Mouse (Mus musculus) kidney, postnatal 0 days (tissue): ENCODE measurements around the gene Irak2. TPM values are rescaled to one million over a fixed set of nuclear protein-coding genes. Genes with fewer than 3 reads are reported as not detected.

Source experiments
- ATAC-seq: fragments of 200-750 bp; cut with Nextera tagmentation; replicated peaks from 2 replicates; pipeline ENCODE4 v1.8.0; 2017; ENCODE audit warnings: low read depth, moderate number of reproducible peaks, moderate TSS enrichment, moderate library complexity; ENCODE audit not compliant: low FRiP score
- DNase-seq: peaks from one replicate; pipeline ENCODE4 v3.0.0-alpha.2; 2016; ENCODE audit warnings: low spot score
- H3K27ac ChIP-seq: fragments of 300-500 bp; sonication (generic); 2 replicates; pipeline ENCODE4 v1.5.1; 2014; ENCODE audit warnings: mild to moderate bottlenecking
- H3K27me3 ChIP-seq: fragments of 300-500 bp; sonication (generic); 2 replicates; pipeline ENCODE4 v1.6.1; 2014; ENCODE audit warnings: low read length, mixed read lengths; ENCODE audit not compliant: insufficient read depth
- H3K36me3 ChIP-seq: fragments of 300-500 bp; sonication (generic); 2 replicates; pipeline ENCODE4 v1.6.1; 2014; ENCODE audit warnings: low read length, mixed read lengths; ENCODE audit not compliant: insufficient read depth
- H3K4me1 ChIP-seq: fragments of 300-500 bp; sonication (generic); replicated peaks from 2 replicates; pipeline ENCODE4 v1.6.1; 2014; ENCODE audit warnings: antibody characterized with exemption, low read length, mixed read lengths; ENCODE audit not compliant: insufficient read depth
- H3K4me2 ChIP-seq: fragments of 300-500 bp; sonication (generic); 2 replicates; pipeline ENCODE4 v1.6.1; 2014; ENCODE audit warnings: mild to moderate bottlenecking, low read length, moderate library complexity, mixed read lengths
- H3K4me3 ChIP-seq: fragments of 300-500 bp; sonication (generic); replicated peaks from 2 replicates; pipeline ENCODE4 v1.5.1; 2014; ENCODE audit warnings: low read depth, low read length
- H3K9ac ChIP-seq: fragments of 300-500 bp; sonication (generic); 2 replicates; pipeline ENCODE4 v1.6.1; 2014; ENCODE audit warnings: low read depth, low read length
- H3K9me3 ChIP-seq: fragments of 300-500 bp; sonication (generic); replicated peaks from 2 replicates; pipeline ENCODE4 v1.6.1; 2016; ENCODE audit warnings: low read length, inconsistent platforms, mixed read lengths
- CTCF ChIP-seq: IDR thresholded peaks from 2 replicates; pipeline ENCODE4 v1.5.1; 2016; ENCODE audit warnings: antibody characterized with exemption, low read depth, mild to moderate bottlenecking, moderate library complexity
- WGBS: fragments of 180-500 bp; shearing (Covaris S2); extraction: QIAGEN DNeasy Blood & Tissue Kit; methylation state at CpG from one replicate; pipeline ENCODE4 v1.1.7; 2014; 5-methylcytosine and 5-hydroxymethylcytosine counted together
- polyA plus RNA-seq: library from polyadenylated mRNA; unstranded; fragments of >200 nt; fragmentation: Nextera tagmentation; extraction: Ambion mirVana; gene quantifications from 2 replicates; pipeline ENCODE4 v1.2.1, GENCODE M21; 2015

Irak2 gene
- 5.3 and 6.7 TPM in 2 replicates for polyA plus RNA-seq

DNA sequence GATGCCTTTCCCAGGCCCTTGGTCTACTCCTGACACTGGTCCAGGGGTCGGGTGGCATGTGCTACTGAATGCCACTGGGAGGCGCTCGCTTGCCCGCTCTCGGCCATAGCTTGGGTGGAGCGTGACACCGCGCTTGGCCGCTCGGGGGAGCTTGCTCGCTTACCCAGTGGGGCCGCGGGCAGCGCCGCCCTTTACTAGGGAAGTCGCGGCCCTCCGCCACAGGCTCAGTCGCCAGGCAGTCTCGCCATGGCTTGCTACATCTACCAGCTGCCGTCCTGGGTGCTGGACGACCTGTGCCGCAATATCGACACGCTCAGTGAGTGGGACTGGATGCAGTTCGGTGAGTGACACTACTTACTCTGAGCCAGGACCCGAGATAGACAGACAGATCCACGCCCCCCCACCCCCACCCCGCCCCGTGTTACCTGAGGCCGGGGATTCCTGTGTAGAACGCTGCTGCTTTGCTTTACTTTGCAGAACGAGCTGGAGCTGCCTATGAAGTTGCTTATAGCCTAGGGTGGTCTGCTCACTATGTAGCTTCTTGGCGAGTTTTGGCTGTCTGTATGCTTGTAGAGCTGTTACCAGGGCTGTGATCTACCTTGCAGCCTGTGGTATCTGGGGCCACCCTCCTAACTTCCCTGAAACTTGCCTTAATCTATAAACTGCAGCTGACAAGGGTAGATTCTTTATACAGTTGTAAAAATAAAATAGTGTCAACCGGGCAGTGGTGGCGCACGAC lies at the start of gene Irak2:
Gene Irak2, plus strand, starts transcription at position 166 of the 739 bp plus-strand sequence.
- H3K27ac ChIP-seq, result 0 out of 2 replicates have a peak within 1 kb of the TSS, but pooled peaks have one; percentile 15
- peak; percentile 93 for ATAC-seq
- TF ChIP-seq CTCF, result peak; percentile 99
- H3K4me1 ChIP-seq, result no peaks in the 10 kb centered on the region
- H3K4me2 ChIP-seq, result peak within 1 kb of the TSS; percentile 59
- peak within 1 kb of the TSS; percentile 48 for H3K4me3 ChIP-seq
- WGBS, result 7% methylated on average over 37 of the region's 37 CpGs
- no peaks in the 10 kb centered on the region for H3K9me3 ChIP-seq
- H3K9ac ChIP-seq, result peak within 1 kb of the TSS; percentile 60
- peaks cover 3% of the 10 kb centered on the region; the same call in 1 of the 2 replicates for H3K36me3 ChIP-seq
- peak; percentile 96 for DNase-seq
- H3K27me3 ChIP-seq, result no peaks in the 10 kb centered on the region

GRCm38 (mm10) chr6:113592637-113593036 lies 45.6 kb upstream of the Irak2 start:
- H3K9ac ChIP-seq, result no peak overlapping the region
- no peaks in the 10 kb centered on the region for H3K27me3 ChIP-seq
- no peak for TF ChIP-seq CTCF
- H3K9me3 ChIP-seq, result no peaks in the 10 kb centered on the region
- no peaks in the 10 kb centered on the region for H3K36me3 ChIP-seq
- H3K4me3 ChIP-seq, result no peak overlapping the region
- ATAC-seq (no peak), DNase-seq (no peak)
- 92% methylated on average over 2 of the region's 2 CpGs for WGBS
- H3K4me2 ChIP-seq, result no peak overlapping the region
- no peak overlapping the region for H3K27ac ChIP-seq
- H3K4me1 ChIP-seq, result no peaks in the 10 kb centered on the region

DNA sequence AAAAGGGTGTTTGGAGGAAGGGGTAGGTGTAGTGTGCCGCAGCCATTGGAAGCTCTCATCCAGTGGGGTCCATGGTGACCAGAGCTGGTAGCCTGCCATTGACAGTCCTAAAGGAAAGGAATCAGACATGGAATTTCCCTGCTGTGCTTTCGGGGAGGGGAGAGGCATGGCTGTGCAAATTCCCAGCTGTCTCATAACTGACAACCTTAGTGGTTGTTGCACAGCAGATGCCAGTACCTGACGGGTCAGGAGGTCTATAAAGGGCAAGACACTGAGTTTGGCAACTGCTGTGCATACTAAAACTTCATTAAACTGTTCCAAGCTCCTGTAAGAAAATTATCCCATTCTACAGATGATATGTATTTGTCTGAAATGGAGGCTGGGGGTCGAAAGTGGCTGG lies 40.3 kb upstream of the Irak2 start:
- Histone ChIP-seq H3K4me2 (no peak overlapping the region), H3K4me3 (no peak overlapping the region), H3K9ac (no peak overlapping the region), H3K27me3 (no peaks in the 10 kb centered on the region), H3K36me3 (no peaks in the 10 kb centered on the region), H3K27ac (no peak overlapping the region), H3K4me1 (no peaks in the 10 kb centered on the region), H3K9me3 (no peaks in the 10 kb centered on the region)
- no peak for TF ChIP-seq CTCF
- 84% methylated on average over 4 of the region's 4 CpGs for WGBS
- ATAC-seq (no peak), DNase-seq (no peak)

- H3K27ac ChIP-seq, result no peak overlapping the region
- no peak for TF ChIP-seq CTCF
- H3K36me3 ChIP-seq, result no peaks in the 10 kb centered on the region
- H3K4me1 ChIP-seq, result no peaks in the 10 kb centered on the region
- DNase-seq (no peak), ATAC-seq (no peak)
- H3K9ac ChIP-seq, result no peak overlapping the region
- H3K27me3 ChIP-seq, result no peaks in the 10 kb centered on the region
- no peak overlapping the region for H3K4me2 ChIP-seq
- WGBS, result 71% methylated on average over 5 of the region's 5 CpGs
- no peak overlapping the region for H3K4me3 ChIP-seq
- no peaks in the 10 kb centered on the region for H3K9me3 ChIP-seq
Measured at GRCm38 (mm10) chr6:113599833-113600232, 38.4 kb upstream of the Irak2 start.

DNA sequence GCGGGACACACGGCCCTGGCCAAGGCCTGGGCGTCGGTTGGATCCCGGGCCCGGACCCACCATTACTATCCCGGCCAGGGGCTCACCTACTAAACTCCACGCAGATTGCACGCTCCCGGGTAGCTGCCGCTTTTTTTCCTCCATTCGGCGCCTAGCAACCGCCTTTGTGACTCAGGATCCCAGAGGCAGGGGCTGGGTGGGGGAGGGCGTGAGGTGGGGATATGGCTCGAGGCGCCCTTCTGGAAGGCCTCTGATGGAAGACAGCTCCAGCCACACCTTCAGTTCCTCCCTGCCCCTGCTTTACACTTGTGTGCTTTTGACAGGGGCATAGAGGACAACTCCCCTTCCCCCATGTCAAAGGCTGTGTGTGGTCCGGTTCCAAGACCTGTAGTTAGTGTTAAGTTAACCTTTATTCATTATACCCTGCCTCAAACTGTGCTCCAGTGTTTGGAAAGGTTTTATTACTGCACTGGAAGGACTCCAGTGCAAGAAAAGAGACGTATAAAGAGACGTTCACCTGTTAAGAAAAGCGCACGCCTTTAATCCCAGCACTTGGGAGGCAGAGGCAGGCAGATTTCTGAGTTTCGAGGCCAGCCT lies 37.6 kb upstream of the Irak2 start, which contains the start of gene Fancd2os:
Gene Fancd2os, minus strand, starts transcription at position 173 of the 597 bp plus-strand sequence.
- Histone ChIP-seq H3K4me2 (0 out of 2 replicates have a peak within 1 kb of the TSS, but pooled peaks have one; percentile 6), H3K9me3 (no peaks in the 10 kb centered on the region), H3K27me3 (no peaks in the 10 kb centered on the region), H3K27ac (no peak within 1 kb of the TSS), H3K4me3 (no peak within 1 kb of the TSS), H3K9ac (no peak within 1 kb of the TSS), H3K36me3 (no peaks in the 10 kb centered on the region), H3K4me1 (0 out of 2 replicates have a peak, but pooled peaks cover 2% of the 10 kb centered on the region)
- DNase-seq, result no peak
- ATAC-seq, result 0 out of 2 replicates have a peak, but pooled peaks have one; percentile 23
- TF ChIP-seq CTCF, result no peak
- WGBS, result 45% methylated on average over 23 of the region's 23 CpGs

DNA sequence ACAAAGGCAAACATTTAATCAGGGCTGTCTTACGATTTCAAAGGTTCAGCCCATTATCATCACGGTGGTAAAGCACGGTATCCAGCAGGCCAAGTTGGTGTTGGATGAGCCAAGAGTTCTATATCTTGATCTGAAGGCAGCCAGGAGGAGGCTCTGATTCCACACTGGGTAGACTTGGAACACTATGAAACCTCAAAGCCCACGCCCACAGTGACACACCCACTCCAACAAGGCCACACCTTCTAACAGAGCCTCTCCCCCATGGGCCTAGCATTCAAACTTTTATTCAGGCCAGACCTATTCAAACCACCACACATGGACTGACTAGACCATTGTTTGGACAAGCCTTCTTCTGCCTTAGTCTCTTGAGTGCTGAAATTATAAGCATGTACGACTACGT lies 35.4 kb upstream of the Irak2 start:
- TF ChIP-seq CTCF, result no peak
- Histone ChIP-seq H3K9me3 (no peaks in the 10 kb centered on the region), H3K27ac (no peak overlapping the region), H3K4me1 (peaks cover 7% of the 10 kb centered on the region; the same call in 1 of the 2 replicates), H3K9ac (no peak overlapping the region), H3K4me2 (no peak overlapping the region), H3K36me3 (no peaks in the 10 kb centered on the region), H3K4me3 (no peak overlapping the region), H3K27me3 (no peaks in the 10 kb centered on the region)
- no peak for DNase-seq
- WGBS, result 90% methylated on average over 6 of the region's 6 CpGs
- no peak for ATAC-seq
